Mouse (Mus musculus): Measurements from ENCODE around the gene Vti1a.

GRCm38 (mm10) chr19:55571486-55571885 is 255.4 kb downstream of the Vti1a start:
- TF ChIP-seq CTCF (IDR thresholded peaks at IDR 0.05; ENCODE audit: low read depth) (no peak), EP300 (IDR thresholded peaks at IDR 0.05; ENCODE audit: low read depth) (no peak)
